Mouse (Mus musculus): ENCODE data around the gene Clpb. TPM values are rescaled to one million over a fixed set of nuclear protein-coding genes. Genes with fewer than 3 reads are reported as not detected.

The Clpb gene
- polyA plus RNA-seq, 1 experiment from 2014 or later: 34.6 TPM

DNA sequence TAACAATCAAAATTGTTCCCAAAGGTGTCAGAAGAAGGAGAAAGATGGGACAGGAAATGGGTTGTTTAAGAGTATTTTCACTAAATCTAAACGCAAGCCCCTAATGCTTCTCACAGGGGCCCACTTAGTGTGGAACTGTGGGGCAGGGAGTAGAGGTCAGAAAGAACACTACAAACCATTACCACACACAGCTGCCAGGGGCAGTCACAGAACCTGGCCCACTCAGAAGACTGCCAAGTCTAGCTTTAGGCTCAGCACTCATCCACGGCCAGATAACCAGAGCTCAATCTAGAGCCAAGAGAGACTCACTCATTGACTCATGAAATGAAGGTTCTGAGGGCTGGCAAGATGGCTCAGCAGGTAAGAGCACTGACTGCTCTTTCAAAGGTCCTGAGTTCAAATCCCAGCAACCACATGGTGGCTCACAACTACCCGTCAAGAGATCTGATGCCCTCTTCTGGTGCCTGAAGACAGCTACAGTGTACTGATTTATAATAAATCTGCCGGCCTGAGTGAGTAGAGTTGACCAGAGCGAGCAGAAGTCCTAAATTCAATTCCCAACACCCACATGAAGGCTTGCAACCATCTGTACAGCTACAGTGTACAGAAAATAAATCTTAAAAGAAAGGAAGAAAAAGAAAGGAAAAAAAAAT lies 172.2 kb downstream of the Clpb start:
- Histone ChIP-seq H3K27ac (peak overlapping the region; percentile 97), H3K36me3 (ENCODE audit: insufficient read depth, low read length) (peaks cover 32% of the 10 kb centered on the region), H3K4me2 (ENCODE audit: low read length) (peak overlapping the region; percentile 90), H3K4me1 (replicated peaks; ENCODE audit: insufficient read depth, low read length) (peaks cover 15% of the 10 kb centered on the region; the same call in 1 of the 2 replicates), H3K9me3 (replicated peaks; ENCODE audit: low read length) (no peaks in the 10 kb centered on the region), H3K9ac (ENCODE audit: low read depth, low read length) (peak overlapping the region; percentile 98), H3K27me3 (ENCODE audit: insufficient read depth, low read length) (no peaks in the 10 kb centered on the region), H3K4me3 (replicated peaks; ENCODE audit: low read depth, low read length) (peak overlapping the region; percentile 84)
- 29% methylated on average over 5 of the region's 5 CpGs for WGBS
- ATAC-seq (replicated peaks; ENCODE audit: low FRiP score, low read depth) (no peak), DNase-seq (ENCODE audit: low spot score) (peak; percentile 40)
- TF ChIP-seq CTCF (IDR thresholded peaks at IDR 0.05; ENCODE audit: low read depth): peak; percentile 48

DNA sequence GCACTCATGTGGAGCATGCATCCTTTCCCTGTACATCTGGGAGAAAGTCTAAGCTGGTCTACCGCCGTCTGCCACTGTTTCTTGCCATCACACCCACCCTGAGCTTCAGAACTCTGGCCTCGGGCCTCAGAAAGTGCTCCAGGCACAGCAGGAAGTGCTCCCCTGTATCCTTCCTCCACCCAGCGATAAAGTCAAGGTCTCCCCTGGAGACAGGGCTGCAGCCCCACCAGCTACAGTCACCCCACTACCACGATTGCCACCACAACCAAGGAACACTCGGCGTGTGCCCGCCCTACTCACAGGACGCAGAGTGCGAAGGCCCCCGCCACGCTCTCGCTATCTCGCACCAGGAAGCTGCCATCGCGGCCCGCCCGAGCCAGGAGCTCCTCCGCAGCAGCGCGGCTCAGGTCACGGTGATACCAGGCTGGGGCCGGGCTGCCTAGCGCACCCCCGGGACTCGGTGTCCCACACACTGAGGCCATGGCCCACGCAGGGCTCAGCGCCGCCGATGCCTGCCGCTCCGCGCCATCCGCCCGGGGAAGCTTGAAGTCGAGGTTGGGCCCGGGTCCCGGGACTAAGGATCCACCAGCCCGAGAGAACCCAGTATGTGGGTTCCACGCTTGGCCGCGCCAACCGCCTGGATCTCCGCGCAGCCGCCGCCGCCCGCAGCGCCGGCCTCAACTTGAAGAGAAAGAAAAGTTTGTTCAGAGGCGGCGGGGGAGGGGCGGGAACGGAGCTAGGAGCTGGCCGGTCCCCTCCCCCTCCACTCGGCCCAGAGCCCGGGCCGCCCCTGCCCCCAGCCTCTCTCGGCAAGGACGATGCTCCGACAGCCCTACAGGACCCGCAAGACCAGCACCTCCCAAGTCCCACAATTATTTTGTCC lies 173.1 kb downstream of the Clpb start:
- H3K9me3 ChIP-seq (replicated peaks; ENCODE audit: low read length): no peaks in the 10 kb centered on the region
- ATAC-seq (replicated peaks; ENCODE audit: low FRiP score, low read depth): peak; percentile 36; the same call in 1 of the 2 replicates
- peak overlapping the region; percentile 98 for H3K9ac ChIP-seq (ENCODE audit: low read depth, low read length)
- no peak for TF ChIP-seq CTCF (IDR thresholded peaks at IDR 0.05; ENCODE audit: low read depth)
- H3K4me2 ChIP-seq (ENCODE audit: low read length): peak overlapping the region; percentile 90
- peaks cover 23% of the 10 kb centered on the region for H3K36me3 ChIP-seq (ENCODE audit: insufficient read depth, low read length)
- peak overlapping the region; percentile 97 for H3K27ac ChIP-seq
- peak; percentile 73 for DNase-seq (ENCODE audit: low spot score)
- peak overlapping the region; percentile 84 for H3K4me3 ChIP-seq (replicated peaks; ENCODE audit: low read depth, low read length)
- WGBS: under 1% methylated on average over 60 of the region's 63 CpGs
- H3K4me1 ChIP-seq (replicated peaks; ENCODE audit: insufficient read depth, low read length): peaks cover 15% of the 10 kb centered on the region; the same call in 1 of the 2 replicates
- no peaks in the 10 kb centered on the region for H3K27me3 ChIP-seq (ENCODE audit: insufficient read depth, low read length)

DNA sequence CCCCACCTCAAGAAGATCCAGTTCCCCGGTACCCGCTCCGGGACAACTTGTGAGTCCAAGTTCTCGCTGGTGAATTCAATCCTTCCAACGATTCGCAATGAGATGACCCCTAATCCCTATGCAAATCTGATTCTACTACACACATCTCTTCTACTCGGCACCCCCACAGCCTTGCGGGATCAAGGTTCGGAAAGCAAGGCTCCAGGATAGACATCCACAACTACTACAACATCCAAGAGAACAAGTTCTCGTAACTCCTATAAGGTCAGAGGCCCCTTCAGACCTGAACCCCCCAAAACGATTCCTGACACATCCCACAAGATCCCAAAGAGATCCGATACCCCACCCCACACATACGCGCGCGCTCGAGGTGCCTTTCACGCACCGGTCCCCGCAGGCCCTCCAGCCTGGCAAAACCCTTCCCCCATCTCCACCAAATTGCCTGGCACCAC lies 173.7 kb downstream of the Clpb start:
- WGBS: under 1% methylated on average over 20 of the region's 20 CpGs
- DNase-seq (ENCODE audit: low spot score): peak; percentile 58
- Histone ChIP-seq H3K4me2 (ENCODE audit: low read length) (peak overlapping the region; percentile 90), H3K9ac (ENCODE audit: low read depth, low read length) (peak overlapping the region; percentile 98), H3K4me1 (replicated peaks; ENCODE audit: insufficient read depth, low read length) (peaks cover 15% of the 10 kb centered on the region; the same call in 1 of the 2 replicates), H3K9me3 (replicated peaks; ENCODE audit: low read length) (no peaks in the 10 kb centered on the region), H3K27ac (peak overlapping the region; percentile 97), H3K36me3 (ENCODE audit: insufficient read depth, low read length) (peaks cover 16% of the 10 kb centered on the region), H3K27me3 (ENCODE audit: insufficient read depth, low read length) (no peaks in the 10 kb centered on the region), H3K4me3 (replicated peaks; ENCODE audit: low read depth, low read length) (peak overlapping the region; percentile 84)
- 0 out of 2 replicates have a peak, but pooled peaks have one; percentile 1 for ATAC-seq (replicated peaks; ENCODE audit: low FRiP score, low read depth)
- no peak for TF ChIP-seq CTCF (IDR thresholded peaks at IDR 0.05; ENCODE audit: low read depth)

DNA sequence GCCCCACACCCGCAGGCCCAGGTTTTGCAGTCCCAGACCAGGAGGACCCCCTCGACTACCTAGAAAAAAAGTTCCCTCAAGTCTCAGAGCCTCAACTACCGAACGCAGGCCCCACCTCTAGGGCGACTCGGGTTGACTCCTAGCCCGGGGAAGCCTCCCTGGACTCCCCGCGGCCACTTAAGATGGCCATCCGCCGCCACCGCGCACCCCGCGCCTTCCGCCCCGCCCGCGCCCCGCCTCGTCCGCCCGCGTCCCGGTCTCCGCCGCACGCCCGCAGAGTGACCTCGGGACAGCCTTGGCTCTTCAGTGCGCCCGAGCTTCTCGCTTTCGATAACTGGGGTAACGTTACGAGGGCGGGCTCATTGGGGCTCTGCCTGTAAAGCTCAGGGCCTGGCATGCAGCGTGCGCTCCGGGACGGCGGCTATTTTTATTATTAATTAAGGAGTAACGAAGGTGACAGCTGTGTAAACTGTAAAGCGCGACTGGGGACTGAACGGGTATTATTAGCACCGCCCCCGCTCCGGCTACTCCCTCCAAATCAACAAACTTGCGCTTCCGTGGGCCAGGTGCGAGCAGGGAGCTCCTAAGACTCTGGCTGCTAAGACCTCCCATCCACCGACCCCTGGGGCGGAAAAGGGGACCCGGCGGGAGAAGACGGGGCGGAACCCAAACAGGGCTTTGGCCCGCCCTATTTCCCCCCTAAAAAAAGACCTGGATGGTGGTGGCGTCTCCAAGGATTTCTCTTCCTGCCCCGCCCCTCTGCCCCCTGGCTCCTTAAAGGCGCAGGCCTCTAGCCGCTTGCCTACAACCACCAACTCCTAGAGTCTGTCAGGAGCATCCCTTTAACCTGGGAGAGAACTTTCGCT lies 174.4 kb downstream of the Clpb start, which contains the start of gene Inppl1:
Inppl1 (minus strand) TSS at position 624 of the 866 bp plus-strand sequence.
- under 1% methylated on average over 64 of the region's 64 CpGs for WGBS
- peak; percentile 57 for TF ChIP-seq CTCF (IDR thresholded peaks at IDR 0.05; ENCODE audit: low read depth)

DNA sequence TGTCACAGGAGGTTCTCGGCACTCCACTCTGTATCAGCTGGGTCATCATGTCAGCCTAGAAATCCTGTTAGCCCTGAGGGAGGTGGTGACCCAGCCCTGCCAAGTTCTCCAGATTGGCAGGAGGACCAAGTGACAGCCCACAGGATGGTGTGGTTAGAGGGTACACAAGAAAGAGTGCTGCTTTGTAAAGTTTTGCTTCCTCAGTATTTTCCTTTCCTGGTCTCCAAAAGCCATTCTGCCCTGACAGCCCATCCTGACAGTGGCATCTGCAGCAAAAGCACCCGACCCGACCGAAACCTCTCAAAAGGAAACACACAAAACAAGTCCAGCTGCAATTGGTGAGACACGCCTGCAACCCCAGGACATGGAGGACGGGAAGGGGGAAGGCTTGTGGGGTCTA lies 180.8 kb downstream of the Clpb start:
- 70% methylated on average over 6 of the region's 6 CpGs for WGBS
- ATAC-seq (replicated peaks; ENCODE audit: low FRiP score, low read depth) (no peak), DNase-seq (ENCODE audit: low spot score) (no peak)
- no peak overlapping the region for H3K9ac ChIP-seq (ENCODE audit: low read depth, low read length)
- no peaks in the 10 kb centered on the region for H3K27me3 ChIP-seq (ENCODE audit: insufficient read depth, low read length)
- H3K4me3 ChIP-seq (replicated peaks; ENCODE audit: low read depth, low read length): no peak overlapping the region
- H3K4me2 ChIP-seq (ENCODE audit: low read length): no peak overlapping the region
- H3K36me3 ChIP-seq (ENCODE audit: insufficient read depth, low read length): no peaks in the 10 kb centered on the region
- no peak for TF ChIP-seq CTCF (IDR thresholded peaks at IDR 0.05; ENCODE audit: low read depth)
- H3K9me3 ChIP-seq (replicated peaks; ENCODE audit: low read length): no peaks in the 10 kb centered on the region
- H3K27ac ChIP-seq: no peak overlapping the region
- H3K4me1 ChIP-seq (replicated peaks; ENCODE audit: insufficient read depth, low read length): peaks cover under 1% of the 10 kb centered on the region; the same call in 1 of the 2 replicates

More for the DNA sequence above, 174.4 kb downstream of the Clpb start, which contains the start of gene Inppl1:
- H3K36me3 ChIP-seq (ENCODE audit: insufficient read depth, low read length): peaks cover 9% of the 10 kb centered on the region; the same call in 1 of the 2 replicates
- H3K9me3 ChIP-seq (replicated peaks; ENCODE audit: low read length): no peaks in the 10 kb centered on the region
- DNase-seq (ENCODE audit: low spot score) (peak; percentile 97), ATAC-seq (replicated peaks; ENCODE audit: low FRiP score, low read depth) (peak; percentile 84)
- H3K9ac ChIP-seq (ENCODE audit: low read depth, low read length): peak within 1 kb of the TSS; percentile 98
- H3K4me3 ChIP-seq (replicated peaks; ENCODE audit: low read depth, low read length): peak within 1 kb of the TSS; percentile 84
- peak within 1 kb of the TSS; percentile 97 for H3K27ac ChIP-seq
- H3K27me3 ChIP-seq (ENCODE audit: insufficient read depth, low read length): no peaks in the 10 kb centered on the region
- peaks cover 15% of the 10 kb centered on the region; the same call in 1 of the 2 replicates for H3K4me1 ChIP-seq (replicated peaks; ENCODE audit: insufficient read depth, low read length)
- H3K4me2 ChIP-seq (ENCODE audit: low read length): peak within 1 kb of the TSS; percentile 90

Other genes starting within 250 kb of the Clpb start
- 21.0 and 22.1 TPM in 2 replicates for gene Pde2a, start 241.9 kb upstream of the Clpb start, polyA plus RNA-seq (2015; fragmentation: Nextera tagmentation; extraction: Ambion mirVana)
- gene Art2b, start 78.0 kb upstream of the Clpb start, polyA plus RNA-seq (2015; fragmentation: Nextera tagmentation; extraction: Ambion mirVana): not detected in 2 replicates
- 0.13 and 0.19 TPM in 2 replicates for gene Phox2a, start 154.7 kb downstream of the Clpb start, polyA plus RNA-seq (2015; fragmentation: Nextera tagmentation; extraction: Ambion mirVana)
- gene Inppl1, start 174.6 kb downstream of the Clpb start, polyA plus RNA-seq (2015; fragmentation: Nextera tagmentation; extraction: Ambion mirVana): 34.5 and 35.6 TPM in 2 replicates
- 1.1 and 1.4 TPM in 2 replicates for gene Folr2, start 193.6 kb downstream of the Clpb start, polyA plus RNA-seq (2015; fragmentation: Nextera tagmentation; extraction: Ambion mirVana)
- 47.2 and 50.2 TPM in 2 replicates for gene Anapc15, start 200.1 kb downstream of the Clpb start, polyA plus RNA-seq (2015; fragmentation: Nextera tagmentation; extraction: Ambion mirVana)
- gene Folr1, start 207.2 kb downstream of the Clpb start, polyA plus RNA-seq (2015; fragmentation: Nextera tagmentation; extraction: Ambion mirVana): 164 and 166 TPM in 2 replicates
- 164 and 165 TPM in 2 replicates for gene Lamtor1, start 242.3 kb downstream of the Clpb start, polyA plus RNA-seq (2015; fragmentation: Nextera tagmentation; extraction: Ambion mirVana)
- 0.13 and 0.34 TPM in 2 replicates for gene Tomt, start 242.7 kb downstream of the Clpb start, polyA plus RNA-seq (2015; fragmentation: Nextera tagmentation; extraction: Ambion mirVana)

Measured in kidney, postnatal 0 days (tissue).